Mouse (Mus musculus) yolk sac, embryonic 10.5 days (tissue): ENCODE measurements around the gene Tns1.

Experiments used
- DNase-seq: peaks from one replicate; pipeline ENCODE4 v3.0.0-alpha.2; 2017; ENCODE audit warnings: low spot score

Gene Tns1

GRCm38 (mm10) chr1:74058309-74058708 lies 65.9 kb downstream of the Tns1 start:
- no peak for DNase-seq

- no peak for DNase-seq
Measured at GRCm38 (mm10) chr1:74057501-74057900, 66.7 kb downstream of the Tns1 start.

GRCm38 (mm10) chr1:74055552-74055951 lies 68.7 kb downstream of the Tns1 start:
- no peak for DNase-seq

GRCm38 (mm10) chr1:74054471-74054870 lies 69.8 kb downstream of the Tns1 start:
- DNase-seq, result no peak

GRCm38 (mm10) chr1:74054007-74054406 lies 70.2 kb downstream of the Tns1 start:
- peak; percentile 82 for DNase-seq

GRCm38 (mm10) chr1:74053068-74053467 lies 71.2 kb downstream of the Tns1 start:
- DNase-seq, result no peak

- DNase-seq, result no peak
Measured at GRCm38 (mm10) chr1:74051349-74051748, 72.9 kb downstream of the Tns1 start.

- no peak for DNase-seq
Measured at GRCm38 (mm10) chr1:74049430-74049829, 74.8 kb downstream of the Tns1 start.

- no peak for DNase-seq
Measured at GRCm38 (mm10) chr1:74047722-74048121, 76.5 kb downstream of the Tns1 start.

GRCm38 (mm10) chr1:74047311-74047710 lies 76.9 kb downstream of the Tns1 start:
- DNase-seq, result no peak

GRCm38 (mm10) chr1:74045034-74045433 lies 79.2 kb downstream of the Tns1 start:
- DNase-seq, result no peak

GRCm38 (mm10) chr1:74044421-74044820 lies 79.8 kb downstream of the Tns1 start:
- DNase-seq, result no peak

GRCm38 (mm10) chr1:74043584-74044105 lies 80.6 kb downstream of the Tns1 start:
- no peak for DNase-seq

GRCm38 (mm10) chr1:74042711-74043467 lies 81.4 kb downstream of the Tns1 start:
- no peak for DNase-seq

GRCm38 (mm10) chr1:74041692-74042091 lies 82.6 kb downstream of the Tns1 start:
- DNase-seq, result no peak

- no peak for DNase-seq
Measured at GRCm38 (mm10) chr1:74041178-74041577, 83.1 kb downstream of the Tns1 start.

GRCm38 (mm10) chr1:74036560-74037390 lies 87.5 kb downstream of the Tns1 start:
- DNase-seq, result peak; percentile 48

- DNase-seq, result no peak
Measured at GRCm38 (mm10) chr1:74035912-74036489, 88.2 kb downstream of the Tns1 start.

GRCm38 (mm10) chr1:74035487-74035886 lies 88.8 kb downstream of the Tns1 start:
- DNase-seq, result no peak

GRCm38 (mm10) chr1:74034736-74035135 lies 89.5 kb downstream of the Tns1 start:
- no peak for DNase-seq

- no peak for DNase-seq
Measured at GRCm38 (mm10) chr1:74034211-74034610, 90.0 kb downstream of the Tns1 start.

- DNase-seq, result no peak
Measured at GRCm38 (mm10) chr1:74033407-74033806, 90.8 kb downstream of the Tns1 start.

- DNase-seq, result no peak
Measured at GRCm38 (mm10) chr1:74032966-74033365, 91.3 kb downstream of the Tns1 start.
